Mouse (Mus musculus) cerebellum, adult 2 months (tissue): Measurements from ENCODE around the gene Ikzf1. TPM values are rescaled to one million over a fixed set of nuclear protein-coding genes. Genes with fewer than 3 reads are reported as not detected.

Experiments used
- DNase-seq, 2 experiments: peaks; one replicate each; pipeline ENCODE4 v3.0.0; 2021
- H3K27ac ChIP-seq: fragments of 200-500 bp; 2 replicates; pipeline ENCODE4 v1.5.1; 2012; ENCODE audit warnings: low read length, control low read depth, inconsistent platforms; ENCODE audit not compliant: insufficient read depth
- H3K27me3 ChIP-seq: fragments of 200-500 bp; 2 replicates; pipeline ENCODE4 v1.6.1; 2012; ENCODE audit warnings: inconsistent platforms, mild to moderate bottlenecking, low read length, moderate library complexity; ENCODE audit not compliant: control insufficient read depth, insufficient read depth
- H3K4me1 ChIP-seq: fragments of 200-500 bp; 2 replicates; pipeline ENCODE4 v1.6.1; 2011; ENCODE audit warnings: low read length; ENCODE audit not compliant: control insufficient read depth, insufficient read depth
- H3K4me3 ChIP-seq: fragments of 200-500 bp; replicated peaks from 2 replicates; pipeline ENCODE3; 2011; ENCODE audit warnings: mild to moderate bottlenecking, low read depth, low read length, control low read depth; ENCODE audit not compliant: insufficient read depth
- CTCF ChIP-seq: fragments of 200-500 bp; IDR thresholded peaks from 2 replicates; pipeline ENCODE4 v1.5.1; 2011; ENCODE audit warnings: low read depth, mild to moderate bottlenecking, control low read depth, low read length, moderate library complexity, borderline replicate concordance; ENCODE audit not compliant: insufficient read depth
- POLR2A ChIP-seq: fragments of 200-500 bp; IDR thresholded peaks from 2 replicates; pipeline ENCODE4 v1.6.1; 2011; ENCODE audit warnings: low read length, control low read depth, borderline replicate concordance; ENCODE audit not compliant: insufficient read depth
- WGBS: fragments of 180-500 bp; shearing (Covaris S2); methylation state at CpG from one replicate; pipeline ENCODE4 v1.1.7; 2018; 5-methylcytosine and 5-hydroxymethylcytosine counted together
- polyA plus RNA-seq: library from polyadenylated mRNA; depleted of rRNA; stranded (reverse); fragments of >200 nt; gene quantifications from 2 replicates; pipeline ENCODE4 v1.2.3, GENCODE M21; 2012

Ikzf1 gene
- polyA plus RNA-seq, 1 experiment = 0.82 TPM

GRCm38 (mm10) chr11:11691324-11692058 is 6.7 kb downstream of the Ikzf1 start:
- TF ChIP-seq CTCF = no peak
- TF ChIP-seq POLR2A = no peak
- H3K4me3 ChIP-seq = no peak overlapping the region
- no peaks in the 10 kb centered on the region for H3K27me3 ChIP-seq
- H3K4me1 ChIP-seq = no peaks in the 10 kb centered on the region
- DNase-seq = no peak
- 91% methylated on average over 14 of the region's 14 CpGs for WGBS
- no peak overlapping the region for H3K27ac ChIP-seq

DNA sequence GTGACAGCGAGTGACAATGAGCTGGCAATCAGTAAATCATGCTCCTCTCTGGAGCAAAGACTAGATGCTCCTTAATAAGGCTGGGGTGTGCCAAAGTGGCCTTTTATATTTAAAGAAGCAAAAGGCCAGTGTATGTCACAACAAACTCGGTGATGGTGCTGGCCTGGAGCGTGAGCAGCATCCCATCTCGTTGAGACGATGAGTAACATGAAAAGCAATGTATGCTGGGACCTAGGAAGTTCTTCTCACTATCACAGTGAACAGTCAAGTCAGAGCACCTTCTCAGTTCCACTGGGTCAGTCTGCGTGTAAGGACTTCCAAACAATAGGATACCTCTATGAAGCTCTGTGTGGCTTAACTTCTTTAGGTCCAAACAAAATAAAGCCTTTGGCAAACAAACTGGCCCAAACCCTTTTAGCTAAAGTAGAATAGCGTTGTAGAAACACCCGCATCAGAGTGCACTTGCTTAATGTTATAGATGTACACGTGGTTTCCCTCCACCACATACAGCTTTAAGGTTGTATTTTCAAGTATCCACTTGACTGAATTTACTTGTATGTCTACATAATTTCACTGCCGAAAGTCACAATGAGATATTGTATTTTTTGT is 7.9 kb downstream of the Ikzf1 start:
- TF ChIP-seq POLR2A (no peak), CTCF (no peak)
- no peaks in the 10 kb centered on the region for H3K27me3 ChIP-seq
- no peaks in the 10 kb centered on the region for H3K4me1 ChIP-seq
- no peak overlapping the region for H3K27ac ChIP-seq
- H3K4me3 ChIP-seq = no peak overlapping the region
- WGBS = 90% methylated on average over 10 of the region's 10 CpGs
- no peak for DNase-seq

DNA sequence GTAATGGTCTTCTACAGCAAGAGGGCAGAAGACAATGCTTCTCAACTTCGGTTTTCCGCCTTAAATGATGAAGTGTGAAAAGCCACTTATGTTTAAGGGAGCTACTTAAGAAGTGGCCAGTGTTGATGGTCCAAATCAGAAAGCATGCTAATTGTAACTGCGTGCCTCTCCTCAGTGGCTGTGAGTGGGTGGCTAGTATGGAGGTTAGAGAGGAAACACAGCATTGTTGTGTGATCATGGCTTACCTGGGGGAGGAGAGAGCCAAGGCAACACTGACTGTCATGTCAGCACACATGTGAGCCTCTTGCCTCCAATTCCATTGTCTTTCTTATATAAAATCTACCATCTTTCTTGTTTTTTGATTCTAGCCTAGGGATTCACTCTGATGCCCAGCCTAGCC is 8.6 kb downstream of the Ikzf1 start:
- WGBS = 91% methylated on average over 3 of the region's 3 CpGs
- Histone ChIP-seq H3K4me1 (no peaks in the 10 kb centered on the region), H3K4me3 (no peak overlapping the region), H3K27me3 (no peaks in the 10 kb centered on the region), H3K27ac (no peak overlapping the region)
- no peak for TF ChIP-seq CTCF
- no peak for TF ChIP-seq POLR2A
- DNase-seq = no peak

GRCm38 (mm10) chr11:11694072-11694471 is 9.3 kb downstream of the Ikzf1 start:
- no peaks in the 10 kb centered on the region for H3K4me1 ChIP-seq
- H3K27ac ChIP-seq = no peak overlapping the region
- H3K27me3 ChIP-seq = no peaks in the 10 kb centered on the region
- no peak for DNase-seq
- 73% methylated on average over 2 of the region's 2 CpGs for WGBS
- TF ChIP-seq POLR2A = no peak
- TF ChIP-seq CTCF = no peak
- H3K4me3 ChIP-seq = no peak overlapping the region

- H3K4me3 ChIP-seq = no peak overlapping the region
- WGBS = 88% methylated on average over 6 of the region's 6 CpGs
- DNase-seq = no peak
- TF ChIP-seq POLR2A (no peak), CTCF (no peak)
- no peaks in the 10 kb centered on the region for H3K4me1 ChIP-seq
- no peak overlapping the region for H3K27ac ChIP-seq
- no peaks in the 10 kb centered on the region for H3K27me3 ChIP-seq
Measured at GRCm38 (mm10) chr11:11694472-11695177, 9.8 kb downstream of the Ikzf1 start.

- H3K4me3 ChIP-seq = no peak overlapping the region
- no peaks in the 10 kb centered on the region for H3K27me3 ChIP-seq
- TF ChIP-seq POLR2A = no peak
- H3K4me1 ChIP-seq = no peaks in the 10 kb centered on the region
- no peak for DNase-seq
- H3K27ac ChIP-seq = no peak overlapping the region
- WGBS = 66% methylated on average over 6 of the region's 6 CpGs
Measured at GRCm38 (mm10) chr11:11695211-11695887, 10.5 kb downstream of the Ikzf1 start.

- Histone ChIP-seq H3K4me3 (no peak overlapping the region), H3K27ac (no peak overlapping the region), H3K27me3 (no peaks in the 10 kb centered on the region), H3K4me1 (no peaks in the 10 kb centered on the region)
- TF ChIP-seq POLR2A = no peak
- no peak for TF ChIP-seq CTCF
- WGBS = 81% methylated on average over 4 of the region's 4 CpGs
- DNase-seq = no peak
Measured at GRCm38 (mm10) chr11:11695907-11696306, 11.1 kb downstream of the Ikzf1 start.
